In the genomic region with DNA sequence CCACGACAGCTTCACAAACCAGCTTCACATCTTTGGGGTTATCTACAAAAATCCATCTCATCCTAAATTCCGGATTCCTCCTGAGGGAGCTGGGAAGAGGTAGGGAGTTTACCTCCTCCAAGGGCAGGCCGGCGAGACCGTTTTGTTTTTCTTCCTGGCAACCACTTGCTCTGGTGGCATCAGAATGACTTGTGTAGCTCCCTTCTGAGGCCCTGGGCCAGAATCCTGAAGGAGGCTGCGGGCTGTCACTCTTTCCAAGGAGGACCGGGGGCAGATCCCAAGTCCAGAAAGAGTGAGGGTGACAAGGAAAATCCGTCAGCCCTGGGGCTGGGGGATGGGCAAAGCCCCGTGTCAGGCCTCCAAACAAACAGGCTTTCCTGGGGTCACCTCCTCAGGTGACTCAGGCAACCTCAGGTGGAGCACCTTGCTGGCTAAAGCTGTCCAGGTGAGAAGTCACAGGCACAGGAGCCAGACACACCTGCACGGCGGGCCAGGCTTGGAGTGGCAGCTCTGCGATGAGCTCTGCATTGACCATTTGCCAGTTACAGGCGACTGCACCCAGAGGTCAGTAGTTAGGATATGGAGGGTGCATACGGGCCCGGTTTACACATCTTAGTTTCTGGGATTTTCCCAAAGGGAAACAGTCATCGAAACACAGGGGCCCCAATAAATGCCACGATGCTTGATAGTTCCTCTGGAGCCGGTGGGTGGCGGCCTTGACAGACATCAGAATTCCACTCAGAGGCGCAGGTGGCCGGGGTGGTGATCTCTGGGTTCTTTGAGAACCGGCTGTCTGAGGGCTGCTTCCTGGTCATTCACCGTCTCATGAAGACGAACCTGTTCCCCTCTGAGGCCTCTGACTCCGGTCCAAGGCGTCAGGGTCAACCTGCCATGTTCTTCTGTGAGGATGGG, we compare ENCODE assay signal across 27 mouse cellular contexts. TPM values are rescaled to one million over a fixed set of nuclear protein-coding genes. Genes with fewer than 3 reads are reported as not detected.
DNase-seq lines count a peak whose midpoint lies in the region; ATAC-seq and TF ChIP-seq lines count a peak whose summit lies in the region.
"Had no signal": no experiment of that assay in that cellular context is flagged by ENCODE, and none has a peak within 500 bp of the region (broad histone marks: within the 10 kb centered on the region; RNA-seq: fewer than 3 reads in every experiment).

No protein-coding gene starts in this region.

- peaks cover 86% of the 10 kb centered on the region for H3K36me3 ChIP-seq in heart, embryonic 10.5 days
- H3K36me3 ChIP-seq in thymus, adult 2 months (ENCODE audit: control insufficient read depth, insufficient read depth, low read length), result peaks cover 49% of the 10 kb centered on the region
- peaks cover 49% of the 10 kb centered on the region for H3K36me3 ChIP-seq in liver, postnatal 0 days (replicated peaks; ENCODE audit: insufficient read depth, low read length)

- TF ChIP-seq POLR2A in thymus, adult 2 months (IDR thresholded peaks at IDR 0.05; ENCODE audit: control insufficient read depth, extremely low read depth, insufficient read depth, low read length, poor library complexity), result no peak

- no peaks in the 10 kb centered on the region for H3K9me3 ChIP-seq in heart, embryonic 10.5 days
- 0 out of 2 replicates have a peak, but pooled peaks cover 2% of the 10 kb centered on the region for H3K9me3 ChIP-seq in liver, postnatal 0 days (ENCODE audit: low read length)
- H3K9me3 ChIP-seq: midbrain, embryonic 15.5 days; neural tube, embryonic 15.5 days had no signal

- H3K4me3 ChIP-seq in heart, embryonic 10.5 days, result no peak overlapping the region
- H3K4me3 ChIP-seq in thymus, adult 2 months (ENCODE audit: control insufficient read depth, insufficient read depth, low read length), result no peak overlapping the region
- no peak overlapping the region for H3K4me3 ChIP-seq in liver, postnatal 0 days (ENCODE audit: low read depth, low read length)
- H3K4me3 ChIP-seq: hindbrain, embryonic 12.5 days; limb, embryonic 13.5 days; midbrain, embryonic 10.5 days; midbrain, embryonic 15.5 days; neural tube, embryonic 15.5 days had no signal

- H3K27ac ChIP-seq in heart, embryonic 10.5 days, result peak overlapping the region; percentile 18; the same call in 1 of the 2 replicates
- H3K27ac ChIP-seq in thymus, adult 2 months (ENCODE audit: control insufficient read depth, insufficient read depth, low read length), result peak overlapping the region; percentile 7; the same call in 1 of the 2 replicates
- peak overlapping the region; percentile 81 for H3K27ac ChIP-seq in liver, postnatal 0 days (ENCODE audit: low read depth)
- H3K27ac ChIP-seq: hindbrain, embryonic 12.5 days; hindbrain, postnatal 0 days; kidney, postnatal 0 days; limb, embryonic 13.5 days; midbrain, embryonic 10.5 days; midbrain, embryonic 15.5 days; neural tube, embryonic 15.5 days had no signal

- no peaks in the 10 kb centered on the region for H3K27me3 ChIP-seq in heart, embryonic 10.5 days (ENCODE audit: insufficient read depth, poor library complexity, severe bottlenecking)
- no peaks in the 10 kb centered on the region for H3K27me3 ChIP-seq in thymus, adult 2 months (ENCODE audit: control insufficient read depth, insufficient read depth, low read length)
- no peaks in the 10 kb centered on the region for H3K27me3 ChIP-seq in liver, postnatal 0 days (ENCODE audit: insufficient read depth, low read length)
- H3K27me3 ChIP-seq: hindbrain, embryonic 12.5 days; limb, embryonic 13.5 days; midbrain, embryonic 15.5 days; neural tube, embryonic 15.5 days had no signal

- DNase-seq in heart, embryonic 10.5 days (ENCODE audit: low spot score), result no peak
- DNase-seq in heart, postnatal 14 days, result no peak
- DNase-seq in thymus, adult 2 months, result no peak
- no peak for DNase-seq in thymus, postnatal 10 days (ENCODE audit: low spot score in 2 of 2)
- no peak for DNase-seq in liver, postnatal 0 days
- DNase-seq in urinary bladder, postnatal 4 days (ENCODE audit: low spot score in 2 of 2), result no peak
- DNase-seq: adrenal gland, adult 8-10 months; cerebellum, adult 11 months; cerebellum, adult 9-10 months; embryo, embryonic 11 days; gastrocnemius, postnatal 36 days; heart, postnatal 36 days; kidney, adult 8-10 months; kidney, postnatal 4 days; lung, postnatal 4 days; retina, postnatal 1 day; right cerebral cortex, postnatal 25 days had no signal

- no peak overlapping the region for H3K4me2 ChIP-seq in liver, postnatal 0 days (ENCODE audit: low read depth, low read length)
- H3K4me2 ChIP-seq: hindbrain, embryonic 12.5 days; limb, embryonic 13.5 days; midbrain, embryonic 15.5 days; neural tube, embryonic 15.5 days had no signal

- no peak overlapping the region for H3K9ac ChIP-seq in liver, postnatal 0 days (replicated peaks)
- H3K9ac ChIP-seq: hindbrain, embryonic 12.5 days; limb, embryonic 13.5 days; midbrain, embryonic 15.5 days; neural tube, embryonic 15.5 days had no signal

- no peak for ATAC-seq in liver, postnatal 0 days
- no peak for ATAC-seq in erythroid progenitor cell, adult 5-6 weeks (replicated peaks; ENCODE audit: low FRiP score, poor library complexity, severe bottlenecking)
- ATAC-seq: forebrain, embryonic 14.5 days; hindbrain, postnatal 0 days; intestine, embryonic 16.5 days; midbrain, embryonic 15.5 days had no signal

- TF ChIP-seq EP300 in liver, postnatal 0 days (IDR thresholded peaks at IDR 0.05; ENCODE audit: low read depth), result no peak

- 82% methylated on average over 26 of the region's 26 CpGs for WGBS in heart, embryonic 10.5 days
- WGBS in thymus, adult 2 months, result 82% methylated on average over 26 of the region's 26 CpGs
- WGBS in liver, postnatal 0 days (ENCODE audit: insufficient replicate concordance), result 76% methylated on average over 26 of the region's 26 CpGs

- TF ChIP-seq CTCF in thymus, adult 2 months (IDR thresholded peaks at IDR 0.05; ENCODE audit: borderline replicate concordance, control insufficient read depth, extremely low read depth, insufficient read depth, low read length, poor library complexity), result no peak
- TF ChIP-seq CTCF in liver, postnatal 0 days (IDR thresholded peaks at IDR 0.05; ENCODE audit: low read depth), result no peak

- peaks cover 25% of the 10 kb centered on the region for H3K4me1 ChIP-seq in heart, embryonic 10.5 days
- H3K4me1 ChIP-seq in thymus, adult 2 months (replicated peaks; ENCODE audit: control insufficient read depth, insufficient read depth, low read length), result peaks cover 18% of the 10 kb centered on the region
- H3K4me1 ChIP-seq in liver, postnatal 0 days (ENCODE audit: insufficient read depth), result peaks cover 9% of the 10 kb centered on the region; the same call in 1 of the 2 replicates
- H3K4me1 ChIP-seq: hindbrain, embryonic 12.5 days; limb, embryonic 13.5 days; midbrain, embryonic 10.5 days; midbrain, embryonic 15.5 days had no signal

- intact Hi-C loops in heart, postnatal 14 days (cut with DNase I), result no loop called here

RNA-seq across cellular contexts. Expression of a gene that starts 14.4 kb away (rescaled TPM):
- 517 and 557 TPM in 2 replicates for polyA plus RNA-seq in heart, embryonic 10.5 days (2016; fragmentation: Nextera tagmentation; extraction: Ambion mirVana)
- 100 to 1,000 TPM; 161 to 169 TPM for total RNA-seq in heart, postnatal 14 days (2021)
- polyA plus RNA-seq in thymus, adult 2 months (2012; rRNA removed), result 421 and 477 TPM in 2 replicates
- polyA plus RNA-seq in liver, postnatal 0 days (2015; fragmentation: Nextera tagmentation; extraction: Ambion mirVana), result 244 and 267 TPM in 2 replicates
- 20.5 and 50.7 TPM in 2 replicates for total RNA-seq in erythroid progenitor cell, adult 5-6 weeks (2015; ENCODE audit: low replicate concordance)
- 7.9 and 45.8 TPM in 2 replicates for total RNA-seq in erythroid progenitor cell, adult 5-6 weeks (2017; ENCODE audit: low replicate concordance)

RNA-seq across cellular contexts. Expression of a gene that starts 17.3 kb away (rescaled TPM):
- 9.7 and 13.5 TPM in 2 replicates for polyA plus RNA-seq in heart, embryonic 10.5 days (2016; fragmentation: Nextera tagmentation; extraction: Ambion mirVana)
- 10 to 100 TPM; 11.1 to 12.9 TPM for total RNA-seq in heart, postnatal 14 days (2021)
- 22.6 and 28.2 TPM in 2 replicates for polyA plus RNA-seq in thymus, adult 2 months (2012; rRNA removed)
- polyA plus RNA-seq in liver, postnatal 0 days (2015; fragmentation: Nextera tagmentation; extraction: Ambion mirVana), result 1.9 TPM in 2 replicates
- total RNA-seq in erythroid progenitor cell, adult 5-6 weeks (2015; ENCODE audit: low replicate concordance), result 5.9 TPM in 1 of 2 replicates, not detected in the other
- total RNA-seq in erythroid progenitor cell, adult 5-6 weeks (2017; ENCODE audit: low replicate concordance), result 2.1 TPM in 1 of 2 replicates, not detected in the other

RNA-seq across cellular contexts. Expression of a gene that starts 26.9 kb away (rescaled TPM):
- 0.96 and 1.3 TPM in 2 replicates for polyA plus RNA-seq in heart, embryonic 10.5 days (2016; fragmentation: Nextera tagmentation; extraction: Ambion mirVana)
- 10 to 100 TPM; 20.7 to 22.6 TPM for total RNA-seq in heart, postnatal 14 days (2021)
- 28.2 and 34.8 TPM in 2 replicates for polyA plus RNA-seq in thymus, adult 2 months (2012; rRNA removed)
- 0.53 and 0.59 TPM in 2 replicates for polyA plus RNA-seq in liver, postnatal 0 days (2015; fragmentation: Nextera tagmentation; extraction: Ambion mirVana)
- total RNA-seq in erythroid progenitor cell, adult 5-6 weeks (2015; ENCODE audit: low replicate concordance), result 2.9 and 4.0 TPM in 2 replicates
- 2.1 and 12.6 TPM in 2 replicates for total RNA-seq in erythroid progenitor cell, adult 5-6 weeks (2017; ENCODE audit: low replicate concordance)

RNA-seq across cellular contexts. Expression of a gene that starts 32.0 kb away (rescaled TPM):
- polyA plus RNA-seq in heart, embryonic 10.5 days (2016; fragmentation: Nextera tagmentation; extraction: Ambion mirVana), result 49.8 and 52.8 TPM in 2 replicates
- total RNA-seq in heart, postnatal 14 days (2021), result 100 to 1,000 TPM; 146 to 147 TPM
- polyA plus RNA-seq in thymus, adult 2 months (2012; rRNA removed), result 24.9 and 25.3 TPM in 2 replicates
- polyA plus RNA-seq in liver, postnatal 0 days (2015; fragmentation: Nextera tagmentation; extraction: Ambion mirVana), result 54.6 and 63.7 TPM in 2 replicates
- total RNA-seq in erythroid progenitor cell, adult 5-6 weeks (2015; ENCODE audit: low replicate concordance), result 6.3 TPM in 1 of 2 replicates, not detected in the other
- not detected in 2 replicates for total RNA-seq in erythroid progenitor cell, adult 5-6 weeks (2017; ENCODE audit: low replicate concordance)

RNA-seq across cellular contexts. Expression of a gene that starts 48.7 kb away (rescaled TPM):
- 11.6 and 17.0 TPM in 2 replicates for polyA plus RNA-seq in heart, embryonic 10.5 days (2016; fragmentation: Nextera tagmentation; extraction: Ambion mirVana)
- total RNA-seq in heart, postnatal 14 days (2021), result 10 to 100 TPM in 1 of 2 experiments, 1 to 10 TPM in 1; 8.9 to 10.6 TPM
- polyA plus RNA-seq in thymus, adult 2 months (2012; rRNA removed), result 14.9 and 16.6 TPM in 2 replicates
- polyA plus RNA-seq in liver, postnatal 0 days (2015; fragmentation: Nextera tagmentation; extraction: Ambion mirVana), result 5.5 and 5.8 TPM in 2 replicates
- 8.3 and 13.8 TPM in 2 replicates for total RNA-seq in erythroid progenitor cell, adult 5-6 weeks (2015; ENCODE audit: low replicate concordance)
- 8.8 and 19.1 TPM in 2 replicates for total RNA-seq in erythroid progenitor cell, adult 5-6 weeks (2017; ENCODE audit: low replicate concordance)

Comparison
In these comparisons a context has a peak if more than half of its experiments do, and no peak if none do; other contexts are left out.
1. H3K27ac ChIP-seq: peak in every context shown above with its lines; median percentile 81 in liver, postnatal 0 days; 18 in heart, embryonic 10.5 days; 7 in thymus, adult 2 months.
2. RNA of a gene that starts 26.9 kb away (polyA plus RNA-seq): 28.2 to 34.8 TPM in thymus, adult 2 months; 0.96 to 1.3 TPM in heart, embryonic 10.5 days and 0.53 to 0.59 TPM in liver, postnatal 0 days; every median in the first group is over 10 times any median in the second.